Mouse (Mus musculus) thymus, postnatal 25 days (tissue): ENCODE results near the gene Hsd17b1.
"Not testable (repeated sequence)": the region's sequence is repeated elsewhere in the genome, so short reads cannot be mapped to it uniquely, and the experiment has no call there.

Experiments used
- DNase-seq: peaks from one replicate; pipeline ENCODE4 v3.0.0; 2022

The Hsd17b1 gene

GRCm38 (mm10) chr11:101086756-101087681 lies 8.8 kb downstream of the Hsd17b1 start, which contains the start of gene Mlx:
TSS of gene Mlx (plus strand) at chr11:101087277.
- peak; percentile 88 for DNase-seq

DNA sequence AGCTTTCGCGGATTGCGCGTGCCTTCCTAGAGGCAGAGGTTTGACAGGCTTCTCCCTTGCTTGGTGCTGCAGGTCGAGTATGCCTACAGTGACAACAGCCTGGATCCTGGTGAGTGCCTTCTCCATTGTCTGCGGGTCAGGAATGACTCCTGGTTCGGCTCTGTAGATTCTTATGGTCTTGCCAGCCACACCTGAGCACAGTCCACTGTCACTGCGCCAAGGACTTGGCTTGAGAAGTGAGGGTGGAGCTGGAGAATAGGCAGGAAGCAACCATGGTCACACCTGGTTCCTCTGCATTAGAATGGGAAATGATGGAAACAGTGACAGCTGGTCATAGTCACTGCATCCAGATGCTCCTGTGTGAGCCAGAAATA lies 9.5 kb downstream of the Hsd17b1 start:
- DNase-seq, result no peak

- no peak for DNase-seq
These were observed 11.7 kb downstream of the Hsd17b1 start for GRCm38 (mm10) chr11:101089931-101090330.

DNA sequence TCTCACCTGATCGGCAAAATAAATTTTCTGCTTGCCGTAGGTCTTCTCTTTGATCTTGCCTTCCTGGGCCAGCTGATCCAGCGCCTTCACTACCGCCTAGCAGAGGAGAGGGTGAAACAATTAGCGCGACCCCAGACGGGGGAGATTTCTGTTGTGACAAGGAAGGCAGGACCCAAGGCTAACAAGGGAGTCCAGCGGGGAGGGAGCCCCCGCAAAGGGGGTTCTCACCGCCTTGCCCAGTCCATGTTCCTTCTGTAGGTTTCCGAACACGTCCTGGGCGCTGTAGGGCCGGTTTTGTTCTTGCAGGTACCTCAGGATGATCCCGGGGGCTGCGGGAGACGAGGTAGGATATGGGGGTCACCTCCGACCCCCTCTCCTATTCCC lies 16.7 kb downstream of the Hsd17b1 start:
- no peak for DNase-seq

GRCm38 (mm10) chr11:101095314-101096024 lies 17.3 kb downstream of the Hsd17b1 start, which contains the start of gene Psmc3ip:
TSS of gene Psmc3ip (minus strand) at chr11:101095436.
- peak; percentile 93 for DNase-seq

- no peak for DNase-seq
These were observed 20.0 kb downstream of the Hsd17b1 start for GRCm38 (mm10) chr11:101098231-101098630.

DNA sequence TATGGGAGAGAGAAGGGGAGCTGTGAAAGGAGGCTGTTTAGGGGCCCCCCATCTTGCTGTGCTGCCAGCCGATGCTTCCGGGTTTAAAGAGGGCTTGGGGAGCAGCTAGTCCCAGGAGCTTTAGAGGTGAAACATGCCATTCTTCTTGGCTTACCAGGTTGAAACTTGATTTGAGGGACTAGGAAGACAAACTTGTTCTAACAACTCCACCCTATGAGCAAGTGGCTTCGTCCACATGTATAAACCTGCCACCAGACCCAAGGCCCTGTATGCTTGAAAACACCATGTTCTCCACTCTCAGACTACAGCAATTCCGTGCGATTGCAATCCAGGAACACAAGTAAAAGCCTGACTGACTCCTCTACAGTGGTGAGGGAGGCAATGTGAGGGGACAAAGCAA lies 24.8 kb downstream of the Hsd17b1 start:
- DNase-seq, result no peak

DNA sequence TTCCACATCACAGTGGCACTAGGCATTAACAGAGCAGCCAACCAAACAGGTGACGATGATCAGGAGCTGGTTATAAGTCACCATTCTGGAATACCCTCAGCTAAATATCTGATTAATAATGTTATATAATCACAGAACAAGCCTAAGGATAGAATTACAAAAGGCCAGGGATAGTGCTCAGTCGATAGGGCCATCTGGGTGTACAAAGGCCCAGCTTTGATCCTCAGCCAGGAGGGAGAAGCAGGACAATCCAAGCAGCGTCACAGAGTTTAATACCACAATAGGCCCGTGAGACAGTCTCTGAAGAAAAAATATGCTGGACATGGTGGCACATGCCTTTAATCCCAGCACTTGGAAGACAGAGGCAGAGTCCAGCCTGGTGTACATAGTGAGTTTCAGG lies 31.1 kb downstream of the Hsd17b1 start:
- DNase-seq, result no peak

- DNase-seq, result no peak
These were observed 32.5 kb downstream of the Hsd17b1 start for GRCm38 (mm10) chr11:101110708-101111107.

GRCm38 (mm10) chr11:101111178-101111577 lies 33.0 kb downstream of the Hsd17b1 start:
- DNase-seq, result no peak

DNA sequence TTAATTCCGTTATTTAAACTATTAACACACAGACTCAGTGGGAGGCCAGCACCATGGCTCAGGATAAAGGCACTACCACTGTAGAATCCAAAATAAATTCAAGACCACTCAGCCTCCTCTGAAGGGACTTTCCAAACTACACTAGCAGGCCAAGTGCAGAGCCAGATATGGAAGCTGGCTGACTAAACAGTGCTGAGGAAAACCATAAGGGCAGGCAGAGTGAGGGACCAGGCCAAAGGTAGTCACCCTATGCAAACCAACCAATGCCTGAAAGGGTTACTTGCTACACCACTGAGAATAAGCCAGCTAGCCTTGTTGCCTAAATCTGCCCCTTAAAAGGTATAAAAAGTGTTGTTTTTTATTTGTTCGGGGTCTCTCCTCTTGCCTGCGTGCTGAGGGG lies 34.0 kb downstream of the Hsd17b1 start:
- DNase-seq, result no peak

- DNase-seq, result no peak
These were observed 37.4 kb downstream of the Hsd17b1 start for GRCm38 (mm10) chr11:101115564-101115963.

DNA sequence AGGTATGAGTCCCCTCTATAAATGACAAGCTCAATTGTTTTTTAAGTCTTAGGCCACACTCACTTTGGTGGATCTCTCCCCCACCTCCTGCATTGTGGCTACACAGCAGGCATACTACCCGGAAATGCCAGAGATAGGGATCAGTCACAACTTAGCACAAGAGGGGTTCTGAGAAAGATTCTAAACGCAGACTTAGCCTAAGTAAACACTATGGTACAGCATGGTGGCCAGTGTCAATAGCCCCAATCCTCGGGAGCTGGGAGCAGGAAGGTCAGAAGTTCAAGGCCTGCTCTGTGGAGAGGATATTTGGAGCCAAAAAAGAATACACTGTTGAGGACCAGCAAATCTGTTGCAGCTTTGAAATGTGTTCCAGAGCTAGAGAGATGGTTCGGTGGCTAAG lies 39.9 kb downstream of the Hsd17b1 start:
- no peak for DNase-seq

DNA sequence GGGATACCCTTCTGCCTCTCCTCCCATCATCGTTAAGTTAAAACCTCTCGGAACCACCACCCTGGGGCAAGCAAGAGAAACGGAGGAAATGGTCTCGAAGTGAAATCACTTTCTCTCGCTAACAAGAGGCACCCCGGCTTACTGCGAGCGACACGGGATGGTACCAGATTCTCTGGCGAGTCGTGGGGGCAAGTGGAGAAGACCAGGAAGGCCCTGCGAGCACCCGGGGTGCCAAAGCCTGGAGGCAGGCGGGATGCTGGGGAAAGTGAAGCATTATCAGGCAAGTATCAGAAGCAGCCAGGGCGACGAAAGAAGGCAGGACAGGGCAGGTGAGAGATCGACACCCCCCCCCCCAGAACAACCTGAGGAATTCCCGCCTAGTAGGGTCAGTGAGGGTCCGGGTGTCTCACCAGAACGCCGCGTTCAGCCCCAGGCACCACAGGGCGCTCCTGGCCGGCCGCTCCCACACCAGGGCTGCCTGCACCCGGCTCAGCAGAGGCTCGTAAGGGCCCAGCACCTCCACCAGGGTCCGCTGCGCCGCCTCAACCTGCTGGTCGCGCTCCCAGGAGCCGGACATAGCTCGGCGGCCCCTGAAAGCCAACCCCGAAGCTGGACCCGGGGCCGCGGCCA lies 41.0 kb downstream of the Hsd17b1 start:
- peak; percentile 33 for DNase-seq

DNA sequence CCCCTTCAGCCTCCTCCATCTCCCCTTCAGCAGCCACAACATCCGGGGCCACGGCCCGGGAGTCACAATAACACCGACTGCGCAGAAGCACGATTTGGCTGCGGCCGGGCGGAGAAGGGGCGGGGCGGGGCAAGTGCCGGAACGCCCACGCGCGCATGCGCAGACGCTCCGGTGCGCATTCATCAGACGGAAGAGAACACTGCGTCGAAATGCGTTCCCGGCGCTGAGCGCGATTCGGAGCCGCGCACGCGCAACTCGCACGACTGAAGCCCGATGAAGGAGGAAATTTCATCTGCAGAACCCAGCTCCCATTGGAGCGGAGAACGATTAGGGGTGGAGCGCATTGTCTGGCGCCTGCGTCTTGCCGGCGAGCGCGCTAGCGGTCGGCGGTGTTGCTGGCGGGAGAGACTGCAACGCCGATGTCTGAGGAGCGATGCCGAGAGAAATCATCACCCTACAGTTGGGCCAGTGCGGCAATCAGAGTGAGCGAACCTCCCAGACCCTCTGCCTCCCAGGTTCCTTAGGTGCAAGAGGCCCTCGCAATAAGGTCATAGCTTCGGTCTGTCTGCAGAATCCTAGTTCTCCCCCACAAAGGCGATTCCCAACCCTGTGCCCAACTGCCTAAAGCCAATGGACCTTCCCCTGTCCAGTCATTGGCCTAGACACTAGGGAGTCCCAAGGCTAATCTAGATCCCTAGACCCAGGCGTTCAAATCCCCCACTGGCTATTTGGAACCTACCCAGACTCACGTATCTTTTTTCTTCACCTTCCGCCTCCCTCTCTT lies 41.7 kb downstream of the Hsd17b1 start, which contains the start of the genes Retreg3 and Tubg1:
Retreg3 (minus strand) TSS at position 133 of the 784 bp plus-strand sequence.
Tubg1 (plus strand) TSS at position 178 of the 784 bp plus-strand sequence.
- DNase-seq, result peak; percentile 99

- DNase-seq, result no peak
These were observed 42.5 kb downstream of the Hsd17b1 start for GRCm38 (mm10) chr11:101120545-101121188.

GRCm38 (mm10) chr11:101124494-101124893 lies 46.3 kb downstream of the Hsd17b1 start:
- DNase-seq, result not testable (repeated sequence)

GRCm38 (mm10) chr11:101125008-101125407 lies 46.8 kb downstream of the Hsd17b1 start:
- DNase-seq, result not testable (repeated sequence)

DNA sequence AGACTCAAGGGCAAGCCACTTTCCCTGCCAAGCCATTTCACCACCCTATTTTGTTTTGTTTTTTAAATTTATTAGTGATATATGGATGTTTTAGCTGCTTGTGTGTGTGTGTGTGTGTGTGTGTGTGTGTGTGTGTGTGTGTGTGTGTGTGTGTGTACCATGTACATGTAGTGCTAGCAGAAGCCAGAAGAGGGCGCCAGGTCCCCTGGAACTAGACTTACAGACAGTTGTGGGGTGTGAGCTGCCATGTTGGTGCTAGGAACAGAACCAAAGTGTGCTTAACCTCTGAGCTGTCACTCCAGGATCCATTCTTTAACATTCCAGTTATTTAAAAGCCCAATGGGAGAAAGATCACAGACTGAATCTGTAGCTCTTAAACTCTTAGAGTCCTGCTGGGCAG lies 48.9 kb downstream of the Hsd17b1 start:
- DNase-seq, result peak; percentile 12

- DNase-seq, result no peak
These were observed 50.9 kb downstream of the Hsd17b1 start for GRCm38 (mm10) chr11:101128996-101129577.
